Mouse (Mus musculus) liver, adult 2 months (tissue): Measurements from ENCODE around the gene Cdca5. TPM values are rescaled to one million over a fixed set of nuclear protein-coding genes. Genes with fewer than 3 reads are reported as not detected.

Source experiments
- DNase-seq: peaks from one replicate; pipeline ENCODE4 v3.0.0-alpha.2; 2011; ENCODE audit warnings: low read depth, low spot score; ENCODE audit errors: extremely low read depth
- H3K27ac ChIP-seq: fragments of 200-500 bp; replicated peaks from 2 replicates; pipeline ENCODE4 v1.5.1; 2012; ENCODE audit warnings: low read depth, mild to moderate bottlenecking, control low read depth, inconsistent platforms, low read length; ENCODE audit not compliant: insufficient read depth
- H3K27me3 ChIP-seq: fragments of 200-500 bp; 2 replicates; pipeline ENCODE4 v1.6.1; 2012; ENCODE audit warnings: mild to moderate bottlenecking, moderate library complexity, low read length, inconsistent platforms; ENCODE audit not compliant: control insufficient read depth, insufficient read depth
- H3K36me3 ChIP-seq: fragments of 200-500 bp; 2 replicates; pipeline ENCODE4 v1.6.1; 2012; ENCODE audit warnings: low read length, inconsistent platforms; ENCODE audit not compliant: control insufficient read depth, insufficient read depth
- H3K4me1 ChIP-seq: fragments of 200-500 bp; 2 replicates; pipeline ENCODE4 v1.6.1; 2011; ENCODE audit warnings: low read length; ENCODE audit not compliant: control insufficient read depth, insufficient read depth
- H3K4me3 ChIP-seq: fragments of 200-500 bp; 2 replicates; pipeline ENCODE4 v1.5.1; 2011; ENCODE audit warnings: low read depth, mild to moderate bottlenecking, control low read depth, low read length, moderate library complexity; ENCODE audit not compliant: insufficient read depth
- H3K79me2 ChIP-seq: fragments of 200-500 bp; 2 replicates; pipeline ENCODE4 v1.6.1; 2012; ENCODE audit warnings: inconsistent platforms, mild to moderate bottlenecking, low read length, moderate library complexity; ENCODE audit not compliant: control insufficient read depth, insufficient read depth
- H3K9ac ChIP-seq: fragments of 200-500 bp; 2 replicates; pipeline ENCODE4 v1.6.1; 2012; ENCODE audit warnings: low read depth, mild to moderate bottlenecking, control low read depth, inconsistent platforms, low read length
- CTCF ChIP-seq: fragments of 200-500 bp; IDR thresholded peaks from 2 replicates; pipeline ENCODE4 v1.5.1; 2011; ENCODE audit warnings: low read depth, low read length, control low read depth
- POLR2A ChIP-seq: fragments of 200-500 bp; IDR thresholded peaks from 2 replicates; pipeline ENCODE4 v1.6.1; 2011; ENCODE audit warnings: low read length, control low read depth; ENCODE audit not compliant: insufficient read depth; ENCODE audit errors: extremely low read depth
- WGBS: fragments of 180-500 bp; shearing (Covaris S2); methylation state at CpG from one replicate; pipeline ENCODE4 v1.1.7; 2018; 5-methylcytosine and 5-hydroxymethylcytosine counted together
- polyA plus RNA-seq: library from polyadenylated mRNA; depleted of rRNA; stranded (reverse); fragments of >200 nt; gene quantifications from 2 replicates; pipeline ENCODE4 v1.2.3, GENCODE M21; 2012
- total RNA-seq: library from RNA; depleted of rRNA; stranded (reverse); fragments of >200 nt; gene quantifications from 2 replicates; pipeline ENCODE4 v1.2.3, GENCODE M21; 2014

Gene Cdca5
- total and polyA plus RNA-seq, 2 experiments = 0.18 to 0.28 TPM

- Histone ChIP-seq H3K79me2 (no peaks in the 10 kb centered on the region), H3K36me3 (no peaks in the 10 kb centered on the region)
- no peak for TF ChIP-seq CTCF
Observed at GRCm38 (mm10) chr19:6094119-6094518, 9.3 kb downstream of the Cdca5 start, which contains the start of gene AC131692.1. AC131692.1 (plus strand) TSS chr19:6094419.

DNA sequence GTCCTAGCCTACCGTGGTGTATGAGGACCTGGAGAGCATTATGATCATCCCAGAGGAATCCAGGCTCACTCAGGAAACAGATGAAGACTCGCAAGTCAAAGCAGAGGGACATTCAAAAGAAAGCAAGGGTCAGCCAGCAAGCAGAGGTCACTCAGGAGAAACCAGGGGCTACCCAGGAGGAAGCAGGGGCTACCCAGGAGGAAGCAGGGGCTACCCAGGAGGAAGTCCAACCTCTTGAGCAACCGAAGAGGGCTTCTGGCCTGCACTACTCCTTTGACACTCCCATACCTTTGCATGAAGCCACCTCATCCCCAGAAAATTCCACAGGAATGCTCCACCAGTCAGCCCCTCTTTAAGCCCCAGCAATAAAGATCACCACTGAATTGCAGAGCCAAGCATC, 13.1 kb downstream of the Cdca5 start:
- Histone ChIP-seq H3K9ac (no peak overlapping the region), H3K36me3 (no peaks in the 10 kb centered on the region), H3K27me3 (no peaks in the 10 kb centered on the region), H3K79me2 (no peaks in the 10 kb centered on the region), H3K27ac (no peak overlapping the region), H3K4me1 (no peaks in the 10 kb centered on the region), H3K4me3 (no peak overlapping the region)
- TF ChIP-seq POLR2A = no peak
- TF ChIP-seq CTCF = no peak
- 77% methylated on average over 3 of the region's 3 CpGs for WGBS
- no peak for DNase-seq

More at GRCm38 (mm10) chr19:6094119-6094518, 9.3 kb downstream of the Cdca5 start, which contains the start of gene AC131692.1:
- Histone ChIP-seq H3K9ac (no peak within 1 kb of the TSS), H3K27me3 (no peaks in the 10 kb centered on the region), H3K27ac (no peak within 1 kb of the TSS), H3K4me1 (no peaks in the 10 kb centered on the region), H3K4me3 (no peak within 1 kb of the TSS)
- no peak for DNase-seq
- WGBS = 91% methylated on average over 7 of the region's 7 CpGs

DNA sequence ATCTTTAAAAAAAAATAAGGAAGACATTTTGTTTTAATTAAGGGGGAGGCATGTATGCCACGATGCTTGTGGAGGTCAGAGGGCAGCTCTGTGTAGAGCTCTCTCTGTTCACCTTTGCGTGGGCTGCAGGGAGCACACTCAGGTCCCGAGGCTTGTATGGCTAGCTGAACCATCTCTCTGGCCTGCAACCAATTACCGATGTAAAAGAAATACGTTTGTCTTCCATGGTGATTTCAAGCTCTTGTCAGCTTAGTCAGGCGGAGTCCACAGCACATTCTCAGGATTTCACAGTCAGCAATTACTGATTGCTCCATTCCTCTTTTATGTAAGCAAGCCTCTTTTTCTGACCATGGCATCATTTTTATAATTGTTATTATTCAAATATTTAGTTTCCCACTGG, 16.4 kb downstream of the Cdca5 start:
- no peak overlapping the region for H3K9ac ChIP-seq
- no peaks in the 10 kb centered on the region for H3K4me1 ChIP-seq
- H3K79me2 ChIP-seq = no peaks in the 10 kb centered on the region

GRCm38 (mm10) chr19:6102169-6102853, 17.5 kb downstream of the Cdca5 start:
- no peak overlapping the region for H3K27ac ChIP-seq
- no peak overlapping the region for H3K9ac ChIP-seq
- H3K27me3 ChIP-seq = peaks cover 2% of the 10 kb centered on the region; the same call in 1 of the 2 replicates
- no peaks in the 10 kb centered on the region for H3K36me3 ChIP-seq
- no peaks in the 10 kb centered on the region for H3K79me2 ChIP-seq
- WGBS = 69% methylated on average over 6 of the region's 6 CpGs
- no peaks in the 10 kb centered on the region for H3K4me1 ChIP-seq
- H3K4me3 ChIP-seq = no peak overlapping the region
- no peak for DNase-seq
- TF ChIP-seq CTCF = no peak
- no peak for TF ChIP-seq POLR2A

More for the DNA sequence above, 16.4 kb downstream of the Cdca5 start:
- Histone ChIP-seq H3K4me3 (no peak overlapping the region), H3K36me3 (no peaks in the 10 kb centered on the region), H3K27ac (no peak overlapping the region), H3K27me3 (no peaks in the 10 kb centered on the region)
- DNase-seq = no peak
- 63% methylated on average over 6 of the region's 6 CpGs for WGBS
- TF ChIP-seq POLR2A (no peak), CTCF (no peak)

- Histone ChIP-seq H3K27me3 (peaks cover 2% of the 10 kb centered on the region; the same call in 1 of the 2 replicates), H3K9ac (no peak overlapping the region), H3K4me1 (no peaks in the 10 kb centered on the region), H3K36me3 (no peaks in the 10 kb centered on the region), H3K4me3 (no peak overlapping the region), H3K79me2 (no peaks in the 10 kb centered on the region), H3K27ac (no peak overlapping the region)
- 82% methylated on average over 4 of the region's 4 CpGs for WGBS
- TF ChIP-seq CTCF (no peak), POLR2A (no peak)
- DNase-seq = no peak
Observed at GRCm38 (mm10) chr19:6104476-6104875, 19.7 kb downstream of the Cdca5 start.

DNA sequence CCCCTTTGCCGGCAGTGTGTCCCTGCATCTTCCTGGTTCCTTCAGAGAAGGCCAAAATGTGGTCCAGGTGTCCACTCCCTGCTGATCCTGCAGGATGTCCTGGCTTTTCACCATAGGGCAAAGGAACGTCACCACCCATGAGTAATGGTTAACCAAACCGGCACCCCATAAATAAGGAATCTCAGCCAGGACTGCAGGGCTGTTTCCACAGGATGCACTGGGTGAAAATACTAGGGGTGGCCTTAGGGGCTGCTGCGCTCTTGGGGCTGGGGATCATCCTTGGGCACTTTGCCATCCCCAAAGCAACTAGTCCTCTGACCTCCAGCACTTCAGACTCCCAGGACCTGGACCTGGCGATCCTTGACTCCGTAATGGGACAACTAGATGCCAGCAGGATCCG, 20.8 kb downstream of the Cdca5 start, which contains the start of gene Naaladl1:
TSS of gene Naaladl1 (plus strand) at position 197 of the 400 bp plus-strand sequence.
- Histone ChIP-seq H3K9ac (no peak within 1 kb of the TSS), H3K79me2 (no peaks in the 10 kb centered on the region), H3K27me3 (peaks cover 2% of the 10 kb centered on the region; the same call in 1 of the 2 replicates), H3K4me3 (no peak within 1 kb of the TSS), H3K27ac (no peak within 1 kb of the TSS), H3K4me1 (no peaks in the 10 kb centered on the region), H3K36me3 (no peaks in the 10 kb centered on the region)
- TF ChIP-seq POLR2A (no peak), CTCF (no peak)
- WGBS = 65% methylated on average over 7 of the region's 7 CpGs
- no peak for DNase-seq
